Mouse (Mus musculus): ENCODE measurements at regions not wholly inside any gene's neighbourhood (a gene's known extent, or its start where the extent isn't known, plus 50 kb on each side); places are given as distances from the start of the nearest gene placed in this dataset.

DNA sequence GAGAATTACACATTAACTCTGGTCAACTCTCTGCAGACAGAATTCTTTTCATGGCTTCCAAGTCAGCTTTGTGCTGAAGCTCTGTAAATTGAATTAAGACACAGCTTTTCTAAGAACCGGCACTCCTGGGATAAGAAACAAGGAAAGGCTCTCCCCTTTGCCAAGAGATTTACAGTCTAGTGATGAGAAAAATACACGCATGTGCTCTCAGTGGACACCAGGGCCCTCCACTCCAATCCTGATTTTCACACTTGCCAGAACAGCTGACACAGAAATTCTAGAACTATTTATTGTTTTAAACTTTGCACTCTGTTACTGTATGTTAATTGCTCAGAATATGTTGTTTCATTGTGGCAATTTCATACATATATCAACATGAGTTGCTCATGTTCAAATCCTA is 684.6 kb upstream of the Ptbp2 start:
- in situ Hi-C loops (cut with MboI; ENCODE audit: low pct_ligation_motif_present, low pct_unique_long_range_greater_than_20kb, low sequenced_read_pairs), result no loop called here
- Histone ChIP-seq H3K79me2 (replicated peaks; ENCODE audit: control insufficient read depth, extremely low read depth, insufficient read depth, poor library complexity, severe bottlenecking) (no peaks in the 10 kb centered on the region), H3K36me3 (replicated peaks in 1 of 2; ENCODE audit: control insufficient read depth in 1 of 2, insufficient read depth in 1 of 2, low read length in 1 of 2) (no peaks in the 10 kb centered on the region), H3K9ac (ENCODE audit: insufficient read depth, low read depth) (no peak overlapping the region), H3K4me1 (ENCODE audit: control insufficient read depth in 1 of 2, insufficient read depth in 2 of 2) (no peaks in the 10 kb centered on the region), H3K9me3 (replicated peaks; ENCODE audit: low read length) (peaks cover 37% of the 10 kb centered on the region), H3K27me3 (replicated peaks) (no peaks in the 10 kb centered on the region), H3K4me2 (ENCODE audit: insufficient read depth, low read depth, poor library complexity, severe bottlenecking) (no peak overlapping the region), H3K4me3 (replicated peaks in 1 of 3; ENCODE audit: low read depth in 2 of 3, low read length in 2 of 3, poor library complexity in 1 of 3) (no peak overlapping the region), H3K27ac (ENCODE audit: insufficient read depth, low read depth) (no peak overlapping the region)
- DNase-seq (ENCODE audit: extremely low read depth), result no peak
- dilution Hi-C loops (cut with MboI; ENCODE audit: extremely low pct_ligation_motif_present, extremely low pct_unique_long_range_greater_than_20kb, low sequenced_read_pairs), result no loop called here
- no peak for TF ChIP-seq E2F4 (IDR thresholded peaks at IDR 0.05; ENCODE audit: insufficient replicate concordance, low read depth, low read length)
- no peak for TF ChIP-seq POLR2A (IDR thresholded peaks at IDR 0.05; ENCODE audit: low read depth, low read length)

DNA sequence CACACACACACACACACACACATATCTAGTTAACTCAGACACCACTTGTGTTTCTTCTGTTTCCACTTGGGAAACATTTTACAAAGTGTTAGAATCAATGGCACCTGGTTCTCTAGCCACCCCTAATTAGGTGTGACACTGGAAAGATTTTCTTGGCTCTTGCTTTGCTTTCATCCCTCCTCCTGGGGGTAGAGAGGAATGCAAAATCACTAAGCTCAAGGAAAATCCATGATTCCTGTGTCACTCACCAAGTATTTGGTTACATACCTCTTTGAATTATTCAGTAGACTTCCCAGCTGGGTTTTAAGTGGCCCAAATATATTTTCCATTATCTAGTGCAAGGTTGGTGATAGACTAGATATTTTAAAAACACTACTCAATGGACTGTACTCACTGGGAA is 676.5 kb upstream of the Ptbp2 start:
- no peak for DNase-seq (ENCODE audit: extremely low read depth)
- H3K9ac ChIP-seq (ENCODE audit: insufficient read depth, low read depth), result no peak overlapping the region
- no peaks in the 10 kb centered on the region for H3K4me1 ChIP-seq (ENCODE audit: control insufficient read depth in 1 of 2, insufficient read depth in 2 of 2)
- H3K36me3 ChIP-seq (replicated peaks in 1 of 2; ENCODE audit: control insufficient read depth in 1 of 2, insufficient read depth in 1 of 2, low read length in 1 of 2), result no peaks in the 10 kb centered on the region
- H3K79me2 ChIP-seq (replicated peaks; ENCODE audit: control insufficient read depth, extremely low read depth, insufficient read depth, poor library complexity, severe bottlenecking), result no peaks in the 10 kb centered on the region
- H3K9me3 ChIP-seq (replicated peaks; ENCODE audit: low read length), result peaks cover 31% of the 10 kb centered on the region
- H3K27me3 ChIP-seq (replicated peaks), result no peaks in the 10 kb centered on the region
- in situ Hi-C loops (cut with MboI; ENCODE audit: low pct_ligation_motif_present, low pct_unique_long_range_greater_than_20kb, low sequenced_read_pairs), result no loop called here
- H3K4me3 ChIP-seq (replicated peaks in 1 of 3; ENCODE audit: low read depth in 2 of 3, low read length in 2 of 3, poor library complexity in 1 of 3), result no peak overlapping the region
- dilution Hi-C loops (cut with MboI; ENCODE audit: extremely low pct_ligation_motif_present, extremely low pct_unique_long_range_greater_than_20kb, low sequenced_read_pairs), result no loop called here
- H3K27ac ChIP-seq (ENCODE audit: insufficient read depth, low read depth), result no peak overlapping the region
- TF ChIP-seq ZMIZ1 (IDR thresholded peaks at IDR 0.05; ENCODE audit: low read depth, low read length) (no peak), NRF1 (IDR thresholded peaks at IDR 0.05; ENCODE audit: low read depth, low read length) (no peak)
- no peak overlapping the region for H3K4me2 ChIP-seq (ENCODE audit: insufficient read depth, low read depth, poor library complexity, severe bottlenecking)

DNA sequence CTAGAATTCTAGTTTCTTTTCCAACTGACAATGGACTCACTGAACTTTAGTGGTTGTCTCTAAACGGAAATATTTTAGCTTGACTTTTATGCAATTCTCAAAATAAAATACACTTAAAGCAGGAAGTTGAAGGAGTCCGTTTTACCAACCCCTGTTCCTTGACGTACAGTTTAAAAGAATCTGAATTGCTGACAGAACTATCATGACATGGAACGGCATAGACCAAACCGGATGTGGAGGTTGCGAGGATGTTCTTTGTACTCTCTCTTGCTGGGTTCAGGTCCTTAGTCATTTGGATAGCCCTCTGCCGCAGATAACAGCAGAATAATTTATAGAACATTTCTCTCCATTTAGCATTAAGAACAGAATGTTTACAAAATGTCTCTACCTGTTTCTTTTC is 673.6 kb upstream of the Ptbp2 start:
- in situ Hi-C loops (cut with MboI; ENCODE audit: low pct_ligation_motif_present, low pct_unique_long_range_greater_than_20kb, low sequenced_read_pairs) (no loop called here), dilution Hi-C loops (cut with MboI; ENCODE audit: extremely low pct_ligation_motif_present, extremely low pct_unique_long_range_greater_than_20kb, low sequenced_read_pairs) (no loop called here)
- Histone ChIP-seq H3K4me1 (ENCODE audit: control insufficient read depth in 1 of 2, insufficient read depth in 2 of 2) (no peaks in the 10 kb centered on the region), H3K4me2 (ENCODE audit: insufficient read depth, low read depth, poor library complexity, severe bottlenecking) (no peak overlapping the region), H3K36me3 (replicated peaks in 1 of 2; ENCODE audit: control insufficient read depth in 1 of 2, insufficient read depth in 1 of 2, low read length in 1 of 2) (no peaks in the 10 kb centered on the region), H3K9me3 (replicated peaks; ENCODE audit: low read length) (peaks cover 35% of the 10 kb centered on the region), H3K4me3 (replicated peaks in 1 of 3; ENCODE audit: low read depth in 2 of 3, low read length in 2 of 3, poor library complexity in 1 of 3) (no peak overlapping the region), H3K27me3 (replicated peaks) (no peaks in the 10 kb centered on the region), H3K79me2 (replicated peaks; ENCODE audit: control insufficient read depth, extremely low read depth, insufficient read depth, poor library complexity, severe bottlenecking) (no peaks in the 10 kb centered on the region), H3K9ac (ENCODE audit: insufficient read depth, low read depth) (no peak overlapping the region), H3K27ac (ENCODE audit: insufficient read depth, low read depth) (no peak overlapping the region)
- DNase-seq (ENCODE audit: extremely low read depth), result no peak
- TF ChIP-seq ETS1 (conservative IDR thresholded peaks at IDR 0.05; ENCODE audit: low read depth, low read length) (no peak), SIN3A (IDR thresholded peaks at IDR 0.05; ENCODE audit: low read length) (no peak)

DNA sequence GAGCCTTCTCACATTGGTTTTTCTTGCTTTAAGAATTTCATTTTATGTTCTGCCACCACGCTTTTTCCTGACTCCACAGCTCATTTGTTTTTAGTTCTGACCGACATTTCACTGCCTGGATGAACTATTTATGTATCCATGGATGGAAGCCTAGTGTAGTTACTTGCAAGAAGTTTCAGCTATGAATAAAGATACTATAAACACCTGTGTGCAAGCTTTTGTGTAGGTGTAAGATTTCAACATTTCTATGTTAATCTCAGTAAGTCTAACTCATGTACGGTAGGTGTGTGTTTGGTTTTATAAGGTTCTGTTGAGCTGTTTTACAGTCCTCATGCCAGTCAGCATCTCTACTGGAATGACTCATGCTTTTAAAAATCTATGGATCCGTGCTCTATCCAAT is 656.9 kb upstream of the Ptbp2 start:
- Histone ChIP-seq H3K9me3 (replicated peaks; ENCODE audit: low read length) (peaks cover 33% of the 10 kb centered on the region), H3K4me1 (ENCODE audit: control insufficient read depth in 1 of 2, insufficient read depth in 2 of 2) (no peaks in the 10 kb centered on the region), H3K4me2 (ENCODE audit: insufficient read depth, low read depth, poor library complexity, severe bottlenecking) (no peak overlapping the region), H3K27me3 (replicated peaks) (no peaks in the 10 kb centered on the region), H3K79me2 (replicated peaks; ENCODE audit: control insufficient read depth, extremely low read depth, insufficient read depth, poor library complexity, severe bottlenecking) (no peaks in the 10 kb centered on the region), H3K4me3 (replicated peaks in 1 of 3; ENCODE audit: low read depth in 2 of 3, low read length in 2 of 3, poor library complexity in 1 of 3) (no peak overlapping the region), H3K36me3 (replicated peaks in 1 of 2; ENCODE audit: control insufficient read depth in 1 of 2, insufficient read depth in 1 of 2, low read length in 1 of 2) (no peaks in the 10 kb centered on the region), H3K27ac (ENCODE audit: insufficient read depth, low read depth) (no peak overlapping the region), H3K9ac (ENCODE audit: insufficient read depth, low read depth) (no peak overlapping the region)
- dilution Hi-C loops (cut with MboI; ENCODE audit: extremely low pct_ligation_motif_present, extremely low pct_unique_long_range_greater_than_20kb, low sequenced_read_pairs) (no loop called here), in situ Hi-C loops (cut with MboI; ENCODE audit: low pct_ligation_motif_present, low pct_unique_long_range_greater_than_20kb, low sequenced_read_pairs) (no loop called here)
- TF ChIP-seq JUN (IDR thresholded peaks at IDR 0.05; ENCODE audit: insufficient read depth, low read depth, low read length) (no peak), TBP (conservative IDR thresholded peaks at IDR 0.05; ENCODE audit: low read depth, low read length) (no peak), EP300 (IDR thresholded peaks at IDR 0.05; ENCODE audit: low read length) (no peak), CHD2 (IDR thresholded peaks at IDR 0.05; ENCODE audit: low read length) (no peak)
- DNase-seq (ENCODE audit: extremely low read depth), result no peak
